Mouse (Mus musculus): ENCODE data around the gene Eefsec.

Eefsec gene

GRCm38 (mm10) chr6:88446063-88447002 is at the start of gene Eefsec:
Eefsec (minus strand) TSS chr6:88446539.
- DNase-seq: peak; percentile 80

GRCm38 (mm10) chr6:88493712-88494111 is 47.4 kb upstream of the Eefsec start:
- DNase-seq: peak; percentile 36

- peak; percentile 98 for DNase-seq
Measured at GRCm38 (mm10) chr6:88490629-88491354, 44.5 kb upstream of the Eefsec start.

- peak; percentile 52 for DNase-seq
Measured at GRCm38 (mm10) chr6:88489834-88490233, 43.5 kb upstream of the Eefsec start.

- peak; percentile 45 for DNase-seq
Measured at GRCm38 (mm10) chr6:88489026-88489425, 42.7 kb upstream of the Eefsec start.

GRCm38 (mm10) chr6:88486893-88487292 is 40.6 kb upstream of the Eefsec start:
- peak; percentile 72 for DNase-seq

- DNase-seq: peak; percentile 39
Measured at GRCm38 (mm10) chr6:88485378-88485777, 39.0 kb upstream of the Eefsec start.

GRCm38 (mm10) chr6:88483913-88484312 is 37.6 kb upstream of the Eefsec start:
- peak; percentile 67 for DNase-seq

- peak; percentile 87 for DNase-seq
Measured at GRCm38 (mm10) chr6:88483111-88483510, 36.8 kb upstream of the Eefsec start.

- no peak for DNase-seq
Measured at GRCm38 (mm10) chr6:88480421-88480820, 34.1 kb upstream of the Eefsec start.

- DNase-seq: no peak
Measured at GRCm38 (mm10) chr6:88469878-88470277, 23.5 kb upstream of the Eefsec start.

GRCm38 (mm10) chr6:88465181-88465920 is 19.0 kb upstream of the Eefsec start, which contains the start of gene Ruvbl1:
Ruvbl1 (plus strand) TSS chr6:88465409.
- DNase-seq: peak; percentile 95

- no peak for DNase-seq
Measured at GRCm38 (mm10) chr6:88454545-88454944, 8.2 kb upstream of the Eefsec start.

GRCm38 (mm10) chr6:88447454-88447853 is 1.1 kb upstream of the Eefsec start:
- no peak for DNase-seq

- DNase-seq: no peak
Measured at GRCm38 (mm10) chr6:88445661-88446060, 678 bp downstream of the Eefsec start.

- DNase-seq: no peak
Measured at GRCm38 (mm10) chr6:88444076-88444750, 2.1 kb downstream of the Eefsec start.

- no peak for DNase-seq
Measured at GRCm38 (mm10) chr6:88443446-88443845, 2.9 kb downstream of the Eefsec start.

- DNase-seq: no peak
Measured at GRCm38 (mm10) chr6:88442551-88442950, 3.8 kb downstream of the Eefsec start.

- no peak for DNase-seq
Measured at GRCm38 (mm10) chr6:88439056-88439455, 7.3 kb downstream of the Eefsec start.

- DNase-seq: no peak
Measured at GRCm38 (mm10) chr6:88435609-88436008, 10.7 kb downstream of the Eefsec start.

- no peak for DNase-seq
Measured at GRCm38 (mm10) chr6:88431202-88431601, 15.1 kb downstream of the Eefsec start.

- DNase-seq: no peak
Measured at GRCm38 (mm10) chr6:88416130-88416758, 30.1 kb downstream of the Eefsec start.

Data from cerebellum, adult 9-10 months (tissue).